Mouse (Mus musculus) macrophage (primary cell): Measurements from ENCODE around the gene Fancd2. TPM values are rescaled to one million over a fixed set of nuclear protein-coding genes. Genes with fewer than 3 reads are reported as not detected.
A peak's percentile ranks its signal among the peaks of the same experiment; 100 is the strongest.

Experiments
- H3K27ac ChIP-seq: fragments of 350-480 bp; formaldehyde crosslinking; 2 replicates; pipeline ENCODE4 v1.9.0; 2021
- H3K36me3 ChIP-seq: fragments of 350-480 bp; formaldehyde crosslinking; 2 replicates; pipeline ENCODE4 v1.9.0; 2021; ENCODE audit errors: inconsistent target
- H3K4me3 ChIP-seq: fragments of 350-480 bp; formaldehyde crosslinking; 2 replicates; pipeline ENCODE4 v1.9.0; 2021; ENCODE audit errors: inconsistent target
- H3K79me2 ChIP-seq: fragments of 350-480 bp; formaldehyde crosslinking; 2 replicates; pipeline ENCODE4 v1.9.0; 2021; ENCODE audit errors: inconsistent target
- WGBS: methylation state at CpG from one replicate; pipeline ENCODE4 v1.1.7; 2026; ENCODE audit warnings: inconsistent platforms; ENCODE audit not compliant: missing documents; 5-methylcytosine and 5-hydroxymethylcytosine counted together
- polyA plus RNA-seq: library from polyadenylated mRNA; stranded (reverse); fragments of 250-400 nt; gene quantifications from 3 replicates; pipeline ENCODE4 v1.2.4, GENCODE M21; 2018; ENCODE audit warnings: inconsistent platforms
- total RNA-seq, 78 experiments: library from RNA; depleted of rRNA; stranded (reverse); fragments of 250-400 nt; gene quantifications; 1 replicate in 9 of 78; 2 replicates in 24 of 78; 3 replicates in 43 of 78; 4 replicates in 2 of 78; pipeline ENCODE4 v1.2.4; 2018; ENCODE audit warnings: inconsistent platforms in 56 of 78

The Fancd2 gene
- 10 to 100 TPM in 1 of 26 experiments, 1 to 10 TPM in 24, under 1 TPM in 1; 0.63 to 17.4 (median 4.5) TPM for total RNA-seq (2018; cell fraction: chromatin; rRNA removed)
- 1 to 10 TPM in 1 of 26 experiments, under 1 TPM in 25; 0.26 to 1.0 (median 0.59) TPM for total RNA-seq (2018; cell fraction: cytosol; rRNA removed)
- 10 to 100 TPM in 1 of 26 experiments, 1 to 10 TPM in 21, under 1 TPM in 4; 0.52 to 21.1 (median 1.5) TPM for total RNA-seq (2018; cell fraction: nucleus; rRNA removed)
- 0.21 to 2.5 TPM (median 0.72 TPM) in 3 replicates for polyA plus RNA-seq

DNA sequence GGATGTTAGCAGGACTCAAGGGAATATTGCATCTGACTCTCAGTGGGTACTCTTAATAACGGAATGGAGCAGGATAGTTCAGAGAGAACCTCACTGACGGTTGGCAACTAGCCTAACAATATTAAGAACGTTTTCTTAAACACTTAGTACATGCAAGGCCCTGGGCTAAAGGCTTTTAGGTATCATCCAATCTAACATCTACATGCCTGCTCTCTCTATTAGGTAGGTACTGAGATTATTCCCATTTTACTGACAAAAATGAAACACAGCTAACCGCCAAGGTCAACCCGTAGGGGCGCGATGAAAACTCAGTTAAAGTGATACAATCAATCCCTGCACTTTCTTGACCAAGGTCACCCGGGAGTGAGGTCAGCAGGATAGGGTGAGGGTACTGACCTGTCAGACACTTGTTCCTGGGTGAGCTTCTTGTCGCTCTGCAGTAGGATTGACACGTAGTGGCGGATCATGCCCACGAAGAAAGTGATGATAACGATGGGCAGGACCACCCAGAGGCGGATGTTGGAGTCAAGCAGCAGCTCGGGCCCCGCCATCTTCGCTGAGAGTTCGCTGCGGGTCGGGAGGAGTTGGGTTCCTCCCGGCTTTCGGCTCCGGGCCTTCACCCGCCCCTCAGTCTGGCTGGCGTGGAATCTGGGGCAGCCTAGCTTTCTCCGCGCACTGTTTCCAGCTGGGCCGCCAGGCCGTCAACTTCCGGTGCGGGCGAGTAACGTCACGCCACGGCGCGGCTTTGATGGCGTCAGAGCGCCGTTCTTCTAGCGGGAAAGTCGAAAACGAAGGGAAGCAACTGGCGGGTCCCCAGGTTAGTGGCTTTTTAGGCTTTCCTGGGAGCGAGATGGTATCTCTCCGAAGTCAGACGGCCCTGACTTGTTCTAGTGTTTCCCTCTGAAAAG, at the start of gene Fancd2, which contains the start of gene Emc3:
Gene Fancd2, plus strand, starts transcription at position 751 of the 908 bp plus-strand sequence.
Gene Emc3, minus strand, starts transcription at position 721 of the 908 bp plus-strand sequence.
- H3K4me3 ChIP-seq, result peak within 1 kb of the TSS; percentile 98
- H3K79me2 ChIP-seq, result peaks cover 53% of the 10 kb centered on the region
- under 1% methylated on average over 47 of the region's 47 CpGs for WGBS
- peak within 1 kb of the TSS; percentile 53 for H3K27ac ChIP-seq
- no peaks in the 10 kb centered on the region for H3K36me3 ChIP-seq

DNA sequence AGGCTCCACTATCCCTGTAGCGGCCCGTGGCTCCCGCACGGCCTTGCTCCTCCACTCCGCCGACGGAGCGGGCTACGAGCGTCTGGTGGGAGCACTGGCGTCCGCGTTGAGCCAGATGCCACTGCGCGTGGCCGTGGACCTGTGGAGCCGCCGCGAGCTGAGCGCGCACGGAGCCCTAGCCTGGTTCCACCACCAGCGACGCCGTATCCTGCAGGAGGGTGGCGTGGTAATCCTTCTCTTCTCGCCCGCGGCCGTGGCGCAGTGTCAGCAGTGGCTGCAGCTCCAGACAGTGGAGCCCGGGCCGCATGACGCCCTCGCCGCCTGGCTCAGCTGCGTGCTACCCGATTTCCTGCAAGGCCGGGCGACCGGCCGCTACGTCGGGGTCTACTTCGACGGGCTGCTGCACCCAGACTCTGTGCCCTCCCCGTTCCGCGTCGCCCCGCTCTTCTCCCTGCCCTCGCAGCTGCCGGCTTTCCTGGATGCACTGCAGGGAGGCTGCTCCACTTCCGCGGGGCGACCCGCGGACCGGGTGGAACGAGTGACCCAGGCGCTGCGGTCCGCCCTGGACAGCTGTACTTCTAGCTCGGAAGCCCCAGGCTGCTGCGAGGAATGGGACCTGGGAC, 48.9 kb upstream of the Fancd2 start:
- H3K36me3 ChIP-seq, result no peaks in the 10 kb centered on the region
- WGBS, result 4% methylated on average over 61 of the region's 65 CpGs
- peak overlapping the region; percentile 75 for H3K27ac ChIP-seq
- H3K4me3 ChIP-seq, result peak overlapping the region; percentile 73
- no peaks in the 10 kb centered on the region; the same call in 1 of the 2 replicates for H3K79me2 ChIP-seq

DNA sequence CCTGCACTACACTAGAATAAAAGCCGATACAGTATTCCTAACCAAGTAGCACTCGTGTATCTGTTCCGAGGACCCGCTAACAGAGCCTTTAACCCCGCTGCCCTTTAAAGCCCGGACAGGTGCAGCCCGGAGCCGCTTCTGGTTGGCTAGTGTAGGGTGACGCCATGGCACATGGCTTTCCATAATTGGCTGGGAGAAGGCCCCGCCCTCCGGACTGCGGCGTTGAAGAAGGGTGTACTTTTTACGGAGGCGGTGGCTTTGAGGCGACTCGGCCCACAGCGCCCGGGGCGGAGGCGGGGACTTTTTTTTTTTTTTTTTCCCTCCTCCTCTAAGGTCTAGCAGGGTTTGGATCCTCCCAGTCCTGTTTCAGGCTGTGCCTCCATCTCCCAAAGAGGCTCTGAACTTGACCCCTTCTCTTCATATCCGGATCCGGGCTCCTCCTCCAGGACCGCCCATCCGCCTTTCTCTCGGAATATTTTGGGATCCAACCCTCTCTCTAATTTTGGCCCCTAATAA, 48.3 kb upstream of the Fancd2 start, which contains the start of gene Creld1:
Gene Creld1, plus strand, starts transcription at position 198 of the 516 bp plus-strand sequence.
- Histone ChIP-seq H3K4me3 (peak within 1 kb of the TSS; percentile 73), H3K36me3 (no peaks in the 10 kb centered on the region), H3K27ac (peak within 1 kb of the TSS; percentile 75), H3K79me2 (no peaks in the 10 kb centered on the region; the same call in 1 of the 2 replicates)
- WGBS, result under 1% methylated on average over 26 of the region's 26 CpGs

- H3K36me3 ChIP-seq, result no peaks in the 10 kb centered on the region
- H3K4me3 ChIP-seq, result peak overlapping the region; percentile 73
- H3K27ac ChIP-seq, result peak overlapping the region; percentile 75
- no peaks in the 10 kb centered on the region; the same call in 1 of the 2 replicates for H3K79me2 ChIP-seq
- WGBS, result 22% methylated on average over 10 of the region's 10 CpGs
Observed at GRCm38 (mm10) chr6:113483729-113484128, 47.8 kb upstream of the Fancd2 start.

DNA sequence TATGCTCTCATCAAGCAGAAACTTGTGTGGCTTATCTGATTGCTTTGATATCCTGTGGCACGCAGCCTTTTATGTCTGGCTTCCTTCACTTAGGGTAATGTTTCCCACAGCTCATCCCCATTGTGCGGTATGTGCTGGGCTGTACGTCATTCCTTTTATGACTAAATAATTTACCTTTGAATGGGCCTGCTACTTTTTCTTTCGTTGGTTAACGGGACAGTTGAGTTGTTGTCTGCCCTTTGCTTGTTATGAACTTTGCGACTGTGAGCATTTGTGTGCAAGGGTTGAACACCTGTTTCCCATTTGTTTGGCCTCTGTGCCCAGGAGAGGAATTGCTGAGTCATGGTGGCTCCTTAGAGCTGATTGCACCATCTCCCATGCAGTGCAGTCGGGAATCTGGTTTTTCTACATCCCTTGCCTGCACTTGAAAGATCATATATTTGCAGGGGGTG, 44.3 kb upstream of the Fancd2 start:
- no peak overlapping the region for H3K27ac ChIP-seq
- 23% methylated on average over 7 of the region's 7 CpGs for WGBS
- H3K4me3 ChIP-seq, result no peak overlapping the region
- no peaks in the 10 kb centered on the region; the same call in 1 of the 2 replicates for H3K79me2 ChIP-seq
- H3K36me3 ChIP-seq, result no peaks in the 10 kb centered on the region; the same call in 1 of the 2 replicates

DNA sequence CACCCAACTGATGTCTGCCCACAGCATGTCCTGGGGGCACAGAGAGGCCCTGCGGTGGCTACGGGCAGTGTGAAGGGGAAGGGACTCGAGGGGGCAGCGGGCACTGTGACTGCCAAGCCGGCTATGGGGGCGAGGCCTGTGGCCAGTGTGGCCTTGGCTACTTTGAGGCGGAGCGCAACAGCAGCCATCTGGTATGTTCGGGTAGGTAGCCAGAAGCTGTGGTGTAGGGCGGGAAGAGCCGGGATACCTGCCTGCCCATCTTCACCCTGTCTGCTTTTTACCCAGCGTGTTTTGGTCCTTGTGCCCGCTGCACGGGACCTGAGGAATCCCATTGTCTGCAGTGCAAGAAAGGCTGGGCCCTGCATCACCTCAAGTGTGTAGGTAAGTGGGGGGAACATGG, 42.1 kb upstream of the Fancd2 start:
- H3K79me2 ChIP-seq, result no peaks in the 10 kb centered on the region
- WGBS, result 94% methylated on average over 14 of the region's 14 CpGs
- no peaks in the 10 kb centered on the region; the same call in 1 of the 2 replicates for H3K36me3 ChIP-seq
- H3K4me3 ChIP-seq, result no peak overlapping the region
- H3K27ac ChIP-seq, result no peak overlapping the region

DNA sequence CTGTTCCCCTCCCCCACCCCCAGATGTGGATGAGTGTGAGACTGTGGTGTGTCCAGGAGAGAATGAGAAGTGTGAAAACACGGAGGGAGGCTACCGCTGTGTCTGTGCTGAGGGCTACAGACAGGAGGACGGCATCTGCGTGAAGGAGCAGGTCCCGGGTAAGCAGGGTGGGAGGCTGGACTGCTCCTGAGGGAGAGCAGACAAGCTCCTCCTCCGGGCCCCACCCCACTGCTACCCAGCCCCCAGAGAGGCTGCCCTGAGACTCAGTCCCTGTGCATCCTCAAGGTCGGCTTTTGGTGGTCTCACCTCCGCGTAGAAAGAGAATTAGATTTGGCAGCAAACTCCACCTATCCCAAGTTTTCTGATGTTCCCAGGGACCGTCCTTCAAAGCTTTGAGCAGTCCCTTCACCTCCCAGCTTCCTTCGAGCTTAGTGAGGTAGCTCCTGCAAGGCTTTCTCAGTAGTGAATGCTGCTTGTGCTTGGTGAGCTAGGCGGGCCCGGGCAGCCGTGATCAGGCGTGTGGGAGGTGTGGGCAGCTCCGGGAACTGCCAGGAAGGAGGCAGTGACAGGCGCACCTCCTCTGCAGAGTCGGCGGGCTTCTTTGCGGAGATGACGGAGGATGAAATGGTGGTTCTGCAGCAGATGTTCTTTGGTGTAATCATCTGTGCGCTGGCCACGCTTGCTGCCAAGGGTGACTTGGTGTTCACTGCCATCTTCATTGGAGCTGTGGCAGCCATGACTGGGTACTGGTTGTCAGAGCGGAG, 39.2 kb upstream of the Fancd2 start:
- Histone ChIP-seq H3K4me3 (no peak overlapping the region), H3K36me3 (no peaks in the 10 kb centered on the region; the same call in 1 of the 2 replicates), H3K79me2 (no peaks in the 10 kb centered on the region), H3K27ac (no peak overlapping the region)
- WGBS, result 93% methylated on average over 15 of the region's 24 CpGs

DNA sequence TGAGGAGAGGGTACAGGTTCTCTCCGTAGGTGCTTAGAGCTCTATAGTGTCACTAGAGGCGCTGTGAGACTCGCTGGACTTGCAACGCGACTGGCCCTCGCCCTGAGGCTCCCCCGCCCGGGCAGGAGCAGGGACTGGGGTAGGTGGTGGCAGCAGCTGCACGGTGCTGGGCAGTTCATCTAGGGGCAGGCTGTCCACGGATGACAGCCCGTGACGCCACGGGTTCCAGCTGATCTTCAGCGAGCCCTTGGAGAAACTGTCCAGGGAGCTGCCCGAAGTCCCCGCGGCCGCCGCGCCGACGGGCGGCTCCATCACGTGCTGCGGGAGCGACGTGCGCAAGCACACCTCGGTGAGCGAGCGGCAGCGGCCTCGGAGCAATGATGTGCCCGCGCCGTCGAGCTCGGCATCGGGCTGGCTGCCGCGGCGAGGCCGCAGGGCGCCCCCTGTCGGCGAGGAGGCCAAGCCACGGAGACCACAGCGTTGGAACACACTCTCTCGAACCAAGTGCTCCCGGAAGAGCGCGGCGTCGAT, 37.2 kb upstream of the Fancd2 start:
- Histone ChIP-seq H3K79me2 (no peaks in the 10 kb centered on the region), H3K27ac (no peak overlapping the region), H3K36me3 (no peaks in the 10 kb centered on the region; the same call in 1 of the 2 replicates), H3K4me3 (no peak overlapping the region)
- 4% methylated on average over 54 of the region's 54 CpGs for WGBS

DNA sequence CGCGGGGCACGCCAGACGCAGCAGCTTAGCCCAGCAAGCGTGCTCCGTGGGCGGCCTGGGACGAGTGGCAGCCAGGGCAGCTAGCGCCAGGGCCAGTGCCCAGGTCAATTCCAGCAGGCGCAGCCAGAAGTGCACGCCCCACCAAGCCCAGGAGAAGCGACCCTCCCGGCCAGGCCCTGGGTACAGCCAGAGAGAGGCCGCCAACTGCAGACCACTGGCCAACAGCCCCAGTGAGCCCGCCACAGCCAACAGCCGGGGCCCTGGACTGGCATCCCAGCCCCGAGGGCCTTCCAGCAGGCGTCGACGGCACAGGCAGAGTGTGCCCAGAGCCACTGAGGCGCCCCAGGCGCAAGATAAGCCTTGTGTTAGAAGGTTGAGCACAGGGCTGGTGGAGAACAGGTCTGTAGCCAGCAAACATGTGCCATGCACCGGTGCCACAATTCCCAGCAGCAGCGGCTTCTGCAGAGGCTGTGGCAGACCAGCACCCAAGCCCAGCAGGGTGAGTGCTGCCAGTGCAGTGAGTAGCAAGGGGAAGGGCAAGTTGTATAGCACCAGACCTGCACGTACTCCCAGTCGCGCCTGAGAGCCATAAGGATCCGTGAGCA, 36.3 kb upstream of the Fancd2 start:
- Histone ChIP-seq H3K36me3 (no peaks in the 10 kb centered on the region; the same call in 1 of the 2 replicates), H3K4me3 (no peak overlapping the region), H3K27ac (no peak overlapping the region), H3K79me2 (no peaks in the 10 kb centered on the region)
- 73% methylated on average over 27 of the region's 28 CpGs for WGBS

GRCm38 (mm10) chr6:113499346-113499745, 32.1 kb upstream of the Fancd2 start:
- 45% methylated on average over 6 of the region's 6 CpGs for WGBS
- no peak overlapping the region for H3K27ac ChIP-seq
- no peak overlapping the region for H3K4me3 ChIP-seq

GRCm38 (mm10) chr6:113501388-113502084, 29.9 kb upstream of the Fancd2 start, which contains the start of gene Prrt3:
Prrt3 (minus strand) TSS chr6:113501931.
- no peaks in the 10 kb centered on the region for H3K79me2 ChIP-seq
- no peaks in the 10 kb centered on the region for H3K36me3 ChIP-seq
- 22% methylated on average over 32 of the region's 32 CpGs for WGBS
- no peak within 1 kb of the TSS for H3K27ac ChIP-seq
- H3K4me3 ChIP-seq, result no peak within 1 kb of the TSS

More at GRCm38 (mm10) chr6:113499346-113499745, 32.1 kb upstream of the Fancd2 start:
- no peaks in the 10 kb centered on the region for H3K36me3 ChIP-seq
- no peaks in the 10 kb centered on the region for H3K79me2 ChIP-seq

DNA sequence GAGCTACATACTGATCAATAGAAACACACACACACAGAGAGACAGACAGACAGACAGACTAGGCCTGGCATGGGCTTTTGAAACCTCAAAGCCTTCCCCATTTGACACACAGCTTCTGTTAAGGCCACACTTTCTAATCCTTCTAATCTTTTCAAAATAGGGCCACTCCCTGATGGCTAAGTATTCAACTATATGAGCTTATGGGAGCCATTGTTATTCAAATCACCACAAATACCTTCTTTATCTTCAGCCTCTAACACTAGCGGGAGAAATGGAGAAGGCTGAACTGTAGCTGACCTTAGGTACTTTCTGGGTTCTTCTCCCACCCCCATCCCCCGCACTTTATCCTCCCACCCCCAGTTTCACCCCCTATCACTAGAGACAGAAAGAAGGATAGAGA, 28.7 kb upstream of the Fancd2 start:
- 100% methylated on average over 1 of the region's 2 CpGs for WGBS
- Histone ChIP-seq H3K36me3 (no peaks in the 10 kb centered on the region), H3K27ac (no peak overlapping the region), H3K4me3 (no peak overlapping the region), H3K79me2 (no peaks in the 10 kb centered on the region)
